Mouse (Mus musculus): ENCODE results near the gene Cars2.
"Not testable (repeated sequence)": the region's sequence is repeated elsewhere in the genome, so short reads cannot be mapped to it uniquely, and the experiment has no call there.

Cars2 gene

GRCm38 (mm10) chr8:11550281-11550948 lies at the start of gene Cars2:
TSS of gene Cars2 (minus strand) at chr8:11550783.
- DNase-seq (ENCODE audit: extremely low read depth, low read depth, low spot score), result no peak

GRCm38 (mm10) chr8:11593222-11593884 lies 42.8 kb upstream of the Cars2 start:
- DNase-seq (ENCODE audit: extremely low read depth, low read depth, low spot score), result no peak

GRCm38 (mm10) chr8:11592296-11592695 lies 41.7 kb upstream of the Cars2 start:
- DNase-seq (ENCODE audit: extremely low read depth, low read depth, low spot score), result no peak

GRCm38 (mm10) chr8:11591837-11592236 lies 41.3 kb upstream of the Cars2 start:
- no peak for DNase-seq (ENCODE audit: extremely low read depth, low read depth, low spot score)

GRCm38 (mm10) chr8:11586374-11586745 lies 35.8 kb upstream of the Cars2 start:
- DNase-seq (ENCODE audit: extremely low read depth, low read depth, low spot score), result no peak

DNA sequence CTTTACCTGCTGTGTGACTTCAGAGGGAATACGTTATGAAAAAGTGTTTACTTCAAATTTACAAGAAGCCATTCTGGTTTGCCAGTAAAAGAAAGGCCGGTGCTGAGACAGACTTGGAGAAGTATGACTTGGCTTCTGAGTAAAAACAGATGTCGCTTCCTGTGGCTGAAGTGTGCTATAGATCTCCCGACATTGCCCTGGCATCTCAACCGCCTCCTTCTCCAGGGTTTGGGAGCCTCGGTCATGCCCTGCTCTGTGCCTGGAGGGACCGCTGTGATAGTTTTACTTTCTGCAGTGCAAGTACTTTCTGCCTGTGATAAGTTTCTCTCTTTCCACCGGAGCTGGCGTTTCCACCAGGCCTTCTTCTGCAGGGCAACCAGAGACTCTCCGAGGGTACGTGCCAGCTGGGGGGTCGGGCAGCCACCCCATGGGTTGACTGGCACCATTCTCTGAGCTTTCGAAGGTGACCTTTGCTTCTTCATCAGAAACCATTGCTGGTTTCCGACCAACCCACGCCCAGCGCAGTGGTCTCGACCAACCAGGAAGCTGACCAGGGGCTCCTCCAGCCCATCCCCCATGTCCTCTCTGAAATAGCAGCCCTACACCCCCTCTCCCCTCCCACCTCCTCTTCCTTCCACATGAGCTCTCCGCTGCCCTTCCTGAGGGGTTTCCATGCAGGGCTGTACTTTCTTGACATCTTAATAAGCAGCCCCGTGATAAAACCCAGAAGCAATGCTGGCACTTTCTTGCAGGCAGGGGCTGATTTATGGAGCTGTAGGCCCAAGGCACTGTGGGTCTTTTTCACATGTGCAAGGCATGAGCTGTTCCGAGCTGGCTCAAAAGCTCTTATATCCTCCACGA lies 35.2 kb upstream of the Cars2 start:
- no peak for DNase-seq (ENCODE audit: extremely low read depth, low read depth, low spot score)

- no peak for DNase-seq (ENCODE audit: extremely low read depth, low read depth, low spot score)
Measured at GRCm38 (mm10) chr8:11575604-11576384, 25.2 kb upstream of the Cars2 start.

DNA sequence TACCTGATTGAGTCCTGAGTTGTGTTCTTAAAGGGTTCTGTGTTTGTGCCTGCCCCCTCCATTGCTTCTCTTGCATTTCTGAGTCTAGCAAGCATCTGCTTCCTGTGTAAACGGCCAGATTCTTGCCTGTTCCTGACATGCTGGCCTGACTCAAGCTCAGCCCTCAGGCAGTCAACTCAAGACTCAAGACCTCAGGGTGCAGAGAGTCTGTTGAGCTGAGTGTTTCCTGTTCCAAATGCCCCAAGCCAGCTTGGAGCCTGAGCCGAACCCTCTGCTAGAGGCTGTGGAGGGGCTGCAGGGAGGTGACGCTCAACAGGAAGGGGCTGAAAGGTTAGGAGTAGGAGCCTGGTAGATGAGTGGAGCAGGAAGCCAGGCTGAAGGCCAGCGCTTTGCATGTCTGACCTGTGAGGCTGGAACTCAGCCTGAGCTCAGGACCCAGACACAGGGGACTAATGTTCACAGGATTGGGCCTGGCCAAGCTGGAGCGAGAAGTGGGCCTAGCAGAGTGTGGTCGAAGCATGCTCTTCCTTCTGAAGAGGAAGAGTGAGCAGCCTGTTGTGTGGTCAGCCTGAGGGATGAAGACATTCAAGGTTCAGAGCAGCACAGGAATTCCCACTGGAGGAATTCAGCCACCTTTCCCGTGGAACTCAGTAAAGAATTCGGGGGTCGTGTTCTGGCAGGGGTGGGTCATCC lies 24.5 kb upstream of the Cars2 start:
- DNase-seq (ENCODE audit: extremely low read depth, low read depth, low spot score), result no peak

DNA sequence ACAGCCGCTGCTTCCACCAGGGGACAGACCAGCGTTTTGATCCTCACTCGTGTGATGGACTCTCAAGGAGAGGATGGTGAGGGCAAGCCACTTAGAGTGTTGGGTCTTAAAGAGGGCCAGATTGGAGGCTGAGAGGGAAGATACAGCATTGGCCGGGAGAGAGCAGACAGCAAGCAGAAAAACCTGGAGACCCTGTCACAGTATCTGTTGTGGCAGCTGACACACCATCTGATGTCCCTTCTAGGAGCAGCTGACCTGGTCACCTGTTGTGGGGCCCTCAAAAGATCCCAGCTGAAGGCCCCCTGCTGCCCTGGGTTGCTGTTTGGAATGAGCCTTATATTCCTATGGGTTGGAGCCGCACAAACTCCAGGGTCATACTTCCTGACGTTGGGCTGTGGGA lies 21.8 kb upstream of the Cars2 start:
- DNase-seq (ENCODE audit: extremely low read depth, low read depth, low spot score), result no peak

DNA sequence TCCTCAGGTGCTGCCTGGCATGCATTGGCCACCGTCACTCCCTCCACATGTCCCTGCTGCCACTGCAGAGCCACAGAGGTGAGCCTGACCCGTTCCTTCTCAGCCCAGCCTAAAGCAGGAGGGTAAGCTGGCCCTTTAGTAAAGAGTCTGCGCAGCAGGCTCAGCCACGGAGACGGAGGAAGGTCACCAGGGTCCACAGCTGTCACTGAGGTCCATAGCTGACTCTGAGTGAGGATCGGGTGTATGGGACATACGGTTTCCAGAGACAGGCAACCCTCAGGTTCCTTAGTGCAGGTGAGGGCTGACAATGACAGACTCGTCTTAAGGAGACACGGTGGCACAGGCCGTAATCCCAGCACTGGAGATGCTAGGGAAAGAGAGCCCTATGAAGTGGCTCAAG lies 21.4 kb upstream of the Cars2 start:
- no peak for DNase-seq (ENCODE audit: extremely low read depth, low read depth, low spot score)

DNA sequence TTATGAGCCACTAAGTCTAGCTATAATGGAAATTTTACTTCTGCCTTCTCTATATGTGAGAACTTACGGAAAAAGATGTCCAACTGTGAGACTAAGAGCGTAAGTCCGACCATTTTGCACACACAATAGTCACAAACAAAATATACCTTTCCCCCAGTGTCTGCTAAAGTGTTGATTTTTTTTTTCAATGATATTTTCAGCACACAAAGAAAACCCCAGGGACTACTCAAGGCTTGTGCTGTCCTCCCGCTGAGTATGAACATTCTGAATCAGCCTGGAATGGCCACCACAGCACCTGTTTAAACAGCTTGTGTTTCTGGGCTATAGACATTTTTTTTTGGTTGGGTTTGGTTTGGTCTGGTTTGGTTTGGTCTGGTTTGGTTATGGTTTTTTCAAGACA lies 20.2 kb upstream of the Cars2 start:
- DNase-seq (ENCODE audit: extremely low read depth, low read depth, low spot score), result no peak

DNA sequence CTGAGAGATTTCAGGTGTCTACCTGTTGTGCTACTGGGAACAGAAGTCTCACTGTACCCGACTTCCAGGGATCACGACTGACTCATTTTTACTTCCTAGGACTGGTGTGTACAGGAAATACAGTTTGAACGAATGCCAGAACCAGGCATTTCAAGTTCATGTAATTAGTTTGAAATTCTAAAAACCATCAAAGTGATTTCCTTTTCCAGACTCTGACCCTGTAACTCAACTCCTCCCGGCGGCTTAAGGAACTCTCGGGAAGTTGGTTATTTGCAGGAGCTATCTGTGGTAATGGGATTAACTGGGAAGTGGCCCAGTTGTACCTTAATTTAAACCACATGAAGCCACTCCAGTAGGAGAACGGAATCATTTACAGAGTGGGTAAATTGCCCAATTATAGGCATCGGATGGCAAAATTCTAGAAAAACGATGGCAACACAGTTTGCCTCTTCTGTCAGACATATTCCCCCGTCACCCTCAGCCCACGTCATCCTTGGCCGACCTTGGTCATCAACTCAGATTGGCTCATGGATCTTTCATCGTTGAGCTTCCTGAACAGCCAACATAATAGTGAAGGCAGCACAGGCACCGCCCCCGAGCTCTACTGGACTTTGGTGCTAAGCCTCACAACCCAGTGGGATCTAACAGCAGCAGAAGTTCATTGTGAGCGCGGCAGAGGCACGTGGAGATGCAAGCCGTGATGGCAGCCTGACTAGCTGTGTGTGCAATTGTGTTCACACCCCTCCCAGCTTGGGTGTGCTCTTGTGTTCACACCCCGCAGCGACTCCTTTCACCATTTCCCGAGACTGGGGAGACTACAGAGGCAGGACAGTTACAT lies 18.9 kb upstream of the Cars2 start:
- DNase-seq (ENCODE audit: extremely low read depth, low read depth, low spot score), result no peak

DNA sequence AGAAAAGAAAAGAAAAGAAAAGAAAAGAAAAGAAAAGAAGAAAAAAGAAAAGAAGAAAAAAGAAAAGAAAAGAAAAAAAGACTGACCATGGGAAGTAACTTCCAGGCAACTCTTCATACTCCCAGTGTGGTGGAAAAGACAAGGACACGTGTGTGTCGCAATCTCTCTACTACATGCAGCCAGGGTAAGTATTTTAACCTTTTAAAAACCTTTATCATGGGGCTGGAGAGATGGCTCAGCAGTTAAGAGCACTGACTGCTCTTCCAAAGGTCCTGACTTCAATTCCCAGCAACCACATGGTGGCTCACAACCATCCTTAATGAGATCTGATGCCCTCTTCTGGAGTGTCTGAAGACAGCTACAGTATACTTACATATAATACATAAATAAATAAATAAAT lies 17.6 kb upstream of the Cars2 start:
- not testable (repeated sequence) for DNase-seq (ENCODE audit: extremely low read depth, low read depth, low spot score)

- DNase-seq (ENCODE audit: extremely low read depth, low read depth, low spot score), result no peak
Measured at GRCm38 (mm10) chr8:11564721-11565120, 14.1 kb upstream of the Cars2 start.

DNA sequence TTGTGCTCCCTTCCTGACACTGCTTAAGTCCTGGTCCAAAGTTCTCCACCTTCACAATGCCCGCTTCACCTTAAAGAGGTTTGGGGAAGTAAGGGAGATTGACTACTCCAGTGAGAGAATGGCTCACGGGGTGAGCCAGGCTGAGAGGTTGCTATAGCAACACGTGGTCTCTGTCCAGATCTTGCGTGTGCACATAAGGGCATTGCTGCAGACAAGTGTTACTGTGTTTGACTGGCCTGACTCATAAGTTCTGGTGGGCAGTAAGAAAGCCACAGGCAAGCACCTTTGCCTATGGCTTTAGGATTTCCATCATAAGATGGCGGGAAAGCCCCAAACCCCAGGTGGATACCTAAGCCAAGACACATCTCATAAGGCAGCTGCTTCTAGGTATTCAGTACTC lies 13.7 kb upstream of the Cars2 start:
- DNase-seq (ENCODE audit: extremely low read depth, low read depth, low spot score), result no peak

GRCm38 (mm10) chr8:11560220-11560619 lies 9.6 kb upstream of the Cars2 start:
- DNase-seq (ENCODE audit: extremely low read depth, low read depth, low spot score), result no peak

DNA sequence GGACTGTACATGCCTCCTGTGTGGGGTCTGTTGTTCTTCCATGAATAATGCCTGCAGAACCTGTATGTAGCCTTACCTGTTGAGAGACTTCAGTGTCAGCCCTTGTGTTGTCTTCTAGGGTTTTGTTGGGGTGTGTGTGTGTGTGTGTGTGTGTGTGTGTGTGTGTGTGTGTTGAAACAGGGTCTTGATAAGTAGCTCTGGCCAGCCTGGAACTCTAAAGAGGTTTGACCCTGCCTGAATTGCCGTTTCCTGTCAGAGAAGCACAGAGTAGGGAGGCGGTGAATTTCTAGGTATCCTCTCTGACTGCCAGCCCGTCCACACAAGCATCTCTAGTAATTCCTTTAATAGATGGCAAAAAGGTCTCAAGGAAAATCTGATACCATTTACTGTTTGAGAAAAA lies 8.9 kb upstream of the Cars2 start:
- no peak for DNase-seq (ENCODE audit: extremely low read depth, low read depth, low spot score)

GRCm38 (mm10) chr8:11557768-11558629 lies 7.4 kb upstream of the Cars2 start:
- DNase-seq (ENCODE audit: extremely low read depth, low read depth, low spot score), result peak; percentile 84

DNA sequence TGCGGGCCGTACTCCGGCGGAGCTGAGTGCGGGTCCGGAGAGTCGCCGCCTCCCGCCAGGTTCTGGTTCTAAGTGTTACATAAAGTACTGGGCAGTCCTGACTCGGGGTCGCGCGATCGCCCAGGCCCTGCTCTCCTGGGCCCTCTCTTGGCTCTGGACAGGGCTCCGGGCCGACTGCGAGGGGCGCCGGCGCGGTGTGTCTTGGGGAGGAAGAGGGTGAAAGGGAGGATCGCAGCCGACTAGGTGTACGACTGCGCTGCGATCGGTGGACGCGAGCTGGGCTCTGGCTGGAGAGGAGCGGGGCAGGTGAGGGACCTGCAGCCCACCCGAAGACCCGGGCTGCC lies 6.8 kb upstream of the Cars2 start:
- DNase-seq (ENCODE audit: extremely low read depth, low read depth, low spot score), result no peak

Measured in fat pad, adult 2 months (tissue).